Mouse (Mus musculus) lung, adult 2 months (tissue): ENCODE data around the gene Stn1. TPM values are rescaled to one million over a fixed set of nuclear protein-coding genes. Genes with fewer than 3 reads are reported as not detected.

Experiments
- DNase-seq: peaks from one replicate; pipeline ENCODE4 v3.0.0; 2022
- H3K4me1 ChIP-seq: fragments of 200-500 bp; 2 replicates; pipeline ENCODE4 v1.6.1; 2011; ENCODE audit warnings: low read length; ENCODE audit not compliant: control insufficient read depth, insufficient read depth
- H3K4me3 ChIP-seq: fragments of 200-500 bp; replicated peaks from 2 replicates; pipeline ENCODE3; 2011; ENCODE audit warnings: low read depth, mild to moderate bottlenecking, control low read depth, low read length; ENCODE audit errors: extremely low read depth
- CTCF ChIP-seq: fragments of 200-500 bp; IDR thresholded peaks from 2 replicates; pipeline ENCODE4 v1.5.1; 2011; ENCODE audit warnings: mild to moderate bottlenecking, low read length, control low read depth; ENCODE audit not compliant: insufficient read depth
- POLR2A ChIP-seq: fragments of 200-500 bp; IDR thresholded peaks from 2 replicates; pipeline ENCODE4 v1.6.1; 2011; ENCODE audit warnings: low read depth, mild to moderate bottlenecking, control low read depth, low read length, borderline replicate concordance; ENCODE audit errors: extremely low read depth
- WGBS: fragments of 180-500 bp; shearing (Covaris S2); methylation state at CpG from one replicate; pipeline ENCODE4 v1.1.7; 2018; 5-methylcytosine and 5-hydroxymethylcytosine counted together
- polyA plus RNA-seq: library from polyadenylated mRNA; depleted of rRNA; stranded (reverse); fragments of >200 nt; gene quantifications from 2 replicates; pipeline ENCODE4 v1.2.3, GENCODE M21; 2012

Stn1 gene
- polyA plus RNA-seq, 1 experiment: 21.1 TPM

DNA sequence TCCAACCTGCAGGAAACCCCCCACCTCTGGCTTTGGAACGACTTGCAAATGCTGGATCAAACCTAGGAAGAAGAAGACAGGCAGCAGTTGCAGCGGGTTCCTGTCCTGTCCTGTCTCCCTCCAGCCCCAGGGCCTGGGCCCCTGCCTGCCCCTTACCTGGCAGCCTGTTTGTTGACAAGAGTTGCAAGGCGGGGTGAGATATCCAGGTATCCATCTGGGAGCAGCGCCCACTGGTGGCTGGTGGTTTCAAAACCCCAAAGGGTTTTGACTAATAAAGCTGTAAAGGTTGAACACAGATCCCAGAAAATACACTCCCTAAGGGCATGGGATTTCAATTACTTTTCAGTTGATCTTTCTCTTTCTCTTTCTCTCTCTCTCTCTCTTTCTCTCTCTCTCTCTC is 49.1 kb downstream of the Stn1 start:
- TF ChIP-seq CTCF (peak; percentile 54), POLR2A (no peak)
- Histone ChIP-seq H3K4me1 (peaks cover 3% of the 10 kb centered on the region; the same call in 1 of the 2 replicates), H3K4me3 (no peak overlapping the region)
- WGBS: 44% methylated on average over 4 of the region's 4 CpGs
- DNase-seq: peak; percentile 42

DNA sequence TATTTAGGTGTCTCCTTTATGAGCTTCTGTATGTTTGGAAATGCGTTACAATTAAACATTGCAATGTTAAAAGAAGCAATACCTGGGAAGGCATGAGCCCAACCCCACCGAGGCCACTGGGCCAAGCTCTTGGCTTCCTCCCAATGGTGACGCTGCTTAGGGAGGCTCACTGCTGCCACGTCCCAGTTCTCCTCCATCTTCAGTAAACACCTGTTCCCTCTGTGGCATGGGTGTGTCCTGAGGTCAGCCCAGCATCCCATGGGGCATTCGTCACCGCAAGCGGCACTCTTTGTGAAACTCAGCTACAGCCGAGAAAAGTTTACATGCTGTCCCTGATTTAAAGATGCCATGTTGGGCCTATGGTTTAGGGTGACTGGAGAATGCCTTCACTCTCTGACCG is 49.7 kb downstream of the Stn1 start:
- no peak for TF ChIP-seq POLR2A
- no peak for TF ChIP-seq CTCF
- no peak for DNase-seq
- H3K4me1 ChIP-seq: peaks cover 3% of the 10 kb centered on the region; the same call in 1 of the 2 replicates
- H3K4me3 ChIP-seq: no peak overlapping the region
- 83% methylated on average over 9 of the region's 9 CpGs for WGBS

DNA sequence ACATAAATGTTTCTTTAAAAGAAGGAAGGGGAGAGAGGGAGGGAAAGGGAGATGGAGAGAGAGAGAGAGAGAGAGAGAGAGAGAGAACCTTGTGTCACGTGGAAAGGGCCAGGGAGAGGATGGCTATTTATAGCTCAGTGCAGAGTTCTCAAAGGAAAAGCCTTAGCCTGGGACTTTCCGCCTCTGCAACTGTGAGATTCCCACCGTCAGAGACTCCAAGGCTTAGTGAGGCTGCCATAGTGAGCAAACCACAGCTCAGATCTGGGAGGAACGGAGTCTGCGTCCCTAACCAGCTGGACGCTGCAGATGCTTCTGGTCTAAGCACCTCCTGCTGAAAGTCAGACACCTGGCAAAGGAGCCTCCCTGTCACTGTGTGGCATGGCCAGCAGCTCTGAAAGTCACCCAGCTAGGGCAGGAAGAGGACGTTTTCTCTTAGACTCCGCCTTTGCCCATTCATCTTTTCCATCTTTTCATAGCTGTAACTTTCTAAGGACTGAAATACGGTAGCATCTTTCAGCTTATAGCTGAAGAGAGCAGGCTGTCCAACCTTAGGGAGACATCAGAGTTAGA is 51.2 kb downstream of the Stn1 start:
- WGBS: 13% methylated on average over 9 of the region's 9 CpGs
- no peak for DNase-seq
- no peak for TF ChIP-seq CTCF
- TF ChIP-seq POLR2A: no peak
- H3K4me1 ChIP-seq: peaks cover 3% of the 10 kb centered on the region; the same call in 1 of the 2 replicates
- H3K4me3 ChIP-seq: no peak overlapping the region

DNA sequence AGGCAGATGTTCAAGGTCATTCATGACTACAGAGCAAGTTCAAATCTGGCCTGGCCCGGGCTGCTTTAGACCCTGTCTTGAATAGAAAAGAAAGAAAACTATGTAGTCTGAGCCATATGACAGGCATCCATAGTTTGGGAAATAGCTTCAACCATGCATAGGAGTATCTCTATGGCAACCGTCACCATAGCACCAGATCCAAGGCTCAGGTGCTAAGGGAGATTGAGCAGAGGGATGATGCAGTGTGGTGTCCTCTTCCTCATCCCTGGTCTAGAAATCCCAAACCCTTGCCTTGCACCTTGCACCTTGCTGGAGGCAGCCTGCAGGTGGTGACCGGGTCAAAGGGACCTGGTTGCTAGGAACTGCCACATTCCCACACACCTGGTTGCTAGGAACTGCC is 53.2 kb downstream of the Stn1 start:
- DNase-seq: no peak
- 79% methylated on average over 3 of the region's 3 CpGs for WGBS
- Histone ChIP-seq H3K4me1 (peaks cover 3% of the 10 kb centered on the region; the same call in 1 of the 2 replicates), H3K4me3 (no peak overlapping the region)
- no peak for TF ChIP-seq POLR2A
- no peak for TF ChIP-seq CTCF

DNA sequence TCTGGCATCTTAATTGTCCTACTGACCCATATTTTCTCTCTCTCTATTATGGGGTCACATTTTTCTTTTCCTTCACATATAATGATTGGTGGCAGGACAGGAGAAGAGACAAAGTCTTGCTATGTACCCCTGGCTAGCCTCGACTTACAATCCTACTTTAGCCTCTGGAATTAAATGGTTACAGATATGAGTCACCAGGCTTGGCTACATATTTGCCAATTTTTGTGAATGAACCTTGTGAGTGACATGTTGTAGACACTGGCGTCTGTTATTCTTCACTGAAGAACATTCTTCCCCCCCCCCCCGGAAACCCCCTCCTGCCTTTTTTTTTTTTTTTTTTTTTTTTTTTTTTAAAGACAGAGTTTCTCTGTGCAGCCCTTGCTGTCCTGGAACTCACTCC is 54.0 kb downstream of the Stn1 start:
- Histone ChIP-seq H3K4me1 (peaks cover 3% of the 10 kb centered on the region; the same call in 1 of the 2 replicates), H3K4me3 (no peak overlapping the region)
- WGBS: 35% methylated on average over 3 of the region's 3 CpGs
- TF ChIP-seq CTCF (no peak), POLR2A (no peak)
- DNase-seq: no peak

DNA sequence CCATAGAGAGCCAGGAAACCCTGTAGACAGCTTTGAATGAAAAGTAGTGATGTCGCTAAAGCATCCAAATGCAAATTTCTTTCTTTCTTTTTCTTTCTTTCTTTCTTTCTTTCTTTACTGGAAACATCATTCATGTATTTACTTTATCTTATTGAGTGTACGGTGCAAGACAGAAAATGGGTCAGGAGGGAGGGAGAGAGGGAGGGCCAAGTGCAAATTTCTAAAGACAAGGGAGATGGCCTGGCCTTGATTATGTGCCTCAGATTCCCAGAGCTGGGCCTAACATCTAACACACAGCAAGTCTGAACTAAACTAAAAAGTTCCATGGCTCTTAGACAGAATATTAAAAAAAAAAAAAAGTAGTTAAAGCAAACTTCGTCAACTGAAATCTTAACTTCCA is 63.9 kb downstream of the Stn1 start:
- Histone ChIP-seq H3K4me1 (no peaks in the 10 kb centered on the region), H3K4me3 (no peak overlapping the region)
- no peak for DNase-seq
- TF ChIP-seq POLR2A (no peak), CTCF (no peak)
- 73% methylated on average over 3 of the region's 3 CpGs for WGBS

DNA sequence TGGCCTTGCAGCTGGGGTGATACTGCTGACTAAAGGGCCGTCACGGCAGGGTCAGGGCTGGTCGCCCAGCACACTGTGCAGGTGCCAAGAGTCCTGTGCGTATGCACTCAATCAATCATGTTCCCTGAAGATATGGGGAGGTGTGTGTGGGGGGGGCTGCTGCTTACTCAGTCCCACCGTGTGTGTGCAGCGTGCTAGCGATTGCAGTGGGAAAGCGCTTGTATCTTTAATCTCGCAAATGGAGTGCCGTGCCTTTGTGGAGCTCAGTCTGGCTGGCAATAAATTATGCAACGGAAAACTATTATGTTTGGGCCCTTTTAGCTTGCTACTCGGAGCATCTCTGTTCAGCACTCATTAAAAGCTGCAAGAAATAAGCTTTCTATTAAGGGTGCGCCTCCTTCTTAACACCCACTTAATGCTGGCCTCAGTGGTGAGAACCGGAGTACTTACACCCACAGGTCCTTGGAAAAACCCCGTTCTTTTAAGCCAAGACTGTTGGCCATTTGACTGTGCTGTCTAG is 64.4 kb downstream of the Stn1 start:
- 61% methylated on average over 15 of the region's 15 CpGs for WGBS
- DNase-seq: no peak
- no peak for TF ChIP-seq CTCF
- TF ChIP-seq POLR2A: no peak
- H3K4me1 ChIP-seq: no peaks in the 10 kb centered on the region
- no peak overlapping the region for H3K4me3 ChIP-seq

DNA sequence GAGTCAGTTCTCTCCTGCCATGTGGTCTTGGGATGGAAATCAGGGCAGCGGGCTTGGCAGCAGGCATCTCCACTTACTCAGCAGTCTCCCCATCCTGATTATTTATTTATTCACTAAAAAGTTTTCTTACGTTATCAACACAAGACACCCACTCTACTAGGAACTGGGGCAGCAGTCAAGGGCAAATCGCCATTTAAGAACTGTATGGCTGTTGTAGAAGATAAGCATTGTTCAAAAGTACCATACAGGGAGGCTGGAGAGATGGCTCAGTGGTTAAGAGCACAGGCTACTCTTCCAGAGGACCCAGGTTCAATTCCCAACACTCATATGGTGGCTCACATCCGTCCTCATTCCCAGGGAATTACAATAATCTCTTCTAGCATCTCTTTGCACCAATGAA is 65.5 kb downstream of the Stn1 start:
- 67% methylated on average over 4 of the region's 4 CpGs for WGBS
- DNase-seq: no peak

DNA sequence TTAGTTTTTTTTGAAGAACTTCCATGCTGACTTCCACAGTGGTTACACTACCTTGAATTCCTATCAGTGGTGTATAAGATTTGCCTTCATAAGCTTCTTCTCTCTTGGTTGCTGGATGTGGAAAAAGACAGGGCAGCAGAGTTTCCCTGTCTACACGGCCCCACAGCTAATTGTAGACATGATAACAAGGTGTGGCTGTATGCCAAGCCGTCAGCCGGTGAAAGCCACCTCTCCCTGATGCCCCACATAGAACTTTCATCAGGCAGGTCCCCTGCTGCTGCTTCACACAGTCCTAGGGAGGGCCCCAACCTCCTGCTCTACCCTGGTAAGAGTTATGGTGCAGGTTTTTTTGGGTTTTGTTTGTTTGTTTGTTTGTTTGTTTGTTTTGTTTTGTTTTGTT is 68.6 kb downstream of the Stn1 start:
- no peaks in the 10 kb centered on the region for H3K4me1 ChIP-seq
- DNase-seq: no peak
- TF ChIP-seq CTCF: no peak
- no peak for TF ChIP-seq POLR2A
- 49% methylated on average over 3 of the region's 3 CpGs for WGBS
- no peak overlapping the region for H3K4me3 ChIP-seq

More for the DNA sequence above, 65.5 kb downstream of the Stn1 start:
- H3K4me3 ChIP-seq: no peak overlapping the region
- no peak for TF ChIP-seq CTCF
- no peak for TF ChIP-seq POLR2A
- no peaks in the 10 kb centered on the region for H3K4me1 ChIP-seq

DNA sequence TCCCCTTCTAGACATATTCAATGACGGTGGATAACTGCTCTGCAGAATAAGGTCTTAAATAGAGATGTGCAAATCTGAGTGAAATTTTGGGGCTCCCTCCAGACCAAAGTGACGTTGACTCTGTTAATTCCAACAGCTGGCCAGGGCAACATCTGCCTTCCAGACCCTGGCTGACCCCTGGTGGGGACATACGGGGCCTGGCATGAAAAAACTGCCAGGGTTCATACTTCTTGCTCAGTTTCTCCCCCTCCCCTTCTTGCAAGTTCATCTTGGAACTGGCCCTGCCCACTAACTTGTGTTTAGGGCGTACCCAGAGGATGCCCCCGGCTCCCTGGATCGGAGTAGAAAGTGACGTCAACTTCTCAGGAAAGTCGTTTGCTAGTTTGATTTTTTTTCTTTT is 70.5 kb downstream of the Stn1 start:
- DNase-seq: no peak
- WGBS: 46% methylated on average over 8 of the region's 8 CpGs
- no peak overlapping the region for H3K4me3 ChIP-seq
- TF ChIP-seq POLR2A: no peak
- no peak for TF ChIP-seq CTCF
- H3K4me1 ChIP-seq: peaks cover 5% of the 10 kb centered on the region; the same call in 1 of the 2 replicates
